Mouse (Mus musculus): ENCODE data around the gene Setd2.

DNA sequence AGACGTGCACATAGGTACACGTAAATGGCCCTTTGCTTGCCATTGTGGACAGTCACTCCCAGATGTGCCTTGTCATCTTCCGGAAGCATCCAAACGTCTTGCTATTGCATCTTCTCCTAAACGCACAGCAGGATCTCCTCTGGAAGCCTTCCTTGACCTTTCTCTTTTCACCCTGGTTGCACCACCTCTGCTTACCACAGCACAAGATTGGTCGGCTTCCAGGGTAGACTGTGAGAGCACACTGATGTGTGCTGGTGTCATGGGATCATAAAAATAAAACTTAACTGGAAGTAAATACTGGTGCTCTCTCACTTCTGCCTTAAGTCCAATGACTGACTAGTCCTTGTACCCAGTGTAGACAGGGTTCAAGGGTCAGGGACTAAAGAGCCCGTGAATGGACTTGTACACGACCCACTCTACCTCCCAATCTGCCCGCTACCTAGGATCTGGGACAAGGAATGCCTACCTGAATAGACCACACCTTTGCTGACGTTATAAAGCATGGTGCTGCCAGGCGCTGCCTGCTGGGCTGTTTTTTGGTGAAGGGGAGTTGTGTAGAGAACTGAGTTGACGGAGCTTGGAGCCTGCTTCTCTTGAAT lies 90.3 kb downstream of the Setd2 start:
- no peak for TF ChIP-seq POLR2A (IDR thresholded peaks at IDR 0.05; ENCODE audit: low read depth, low read length)
- TF ChIP-seq CTCF (IDR thresholded peaks at IDR 0.05; ENCODE audit: extremely low read depth, insufficient read depth, insufficient read length, insufficient replicate concordance): no peak
